Mouse (Mus musculus) heart, adult 18-20 months (tissue): ENCODE results near the gene Mb21d2. TPM values are rescaled to one million over a fixed set of nuclear protein-coding genes. Genes with fewer than 3 reads are reported as not detected.

Experiments used
- DNase-seq, 2 experiments: peaks; one replicate each; pipeline ENCODE4 v3.0.0; 2021 to 2022; ENCODE audit warnings: mixed read lengths in 1 of 2
- total RNA-seq, 2 experiments: library from RNA; stranded (reverse); gene quantifications; 2 replicates each; pipeline ENCODE4 v1.2.3; 2021

Gene Mb21d2
- total RNA-seq, 2 experiments from 2014 or later, result 8.4 to 9.3 TPM

DNA sequence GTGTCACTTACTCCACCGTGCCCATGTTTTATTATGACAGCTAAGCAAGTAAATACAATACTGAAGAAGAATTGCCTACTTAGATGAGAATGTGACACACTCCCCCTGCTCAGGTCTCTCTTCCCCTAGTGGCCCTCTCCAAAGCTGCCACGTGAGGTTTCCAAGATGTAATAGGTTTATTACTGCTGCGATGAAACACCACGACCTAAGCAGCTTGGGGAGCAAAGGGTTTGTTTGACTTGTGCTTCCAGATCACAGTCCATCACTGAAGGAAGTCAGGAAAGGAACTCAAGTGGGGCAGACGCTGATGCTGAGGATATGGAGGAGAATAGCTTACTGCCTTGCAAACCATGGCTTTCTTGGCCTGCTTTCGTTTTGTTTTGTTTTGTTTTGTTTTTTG is 65.9 kb downstream of the Mb21d2 start:
- DNase-seq, result no peak

- peak; percentile 25 to 37 for DNase-seq
Observed at GRCm38 (mm10) chr16:28862093-28862492, 67.4 kb downstream of the Mb21d2 start.

- DNase-seq, result no peak
Observed at GRCm38 (mm10) chr16:28859678-28860077, 69.8 kb downstream of the Mb21d2 start.

- DNase-seq, result no peak
Observed at GRCm38 (mm10) chr16:28859009-28859288, 70.5 kb downstream of the Mb21d2 start.

DNA sequence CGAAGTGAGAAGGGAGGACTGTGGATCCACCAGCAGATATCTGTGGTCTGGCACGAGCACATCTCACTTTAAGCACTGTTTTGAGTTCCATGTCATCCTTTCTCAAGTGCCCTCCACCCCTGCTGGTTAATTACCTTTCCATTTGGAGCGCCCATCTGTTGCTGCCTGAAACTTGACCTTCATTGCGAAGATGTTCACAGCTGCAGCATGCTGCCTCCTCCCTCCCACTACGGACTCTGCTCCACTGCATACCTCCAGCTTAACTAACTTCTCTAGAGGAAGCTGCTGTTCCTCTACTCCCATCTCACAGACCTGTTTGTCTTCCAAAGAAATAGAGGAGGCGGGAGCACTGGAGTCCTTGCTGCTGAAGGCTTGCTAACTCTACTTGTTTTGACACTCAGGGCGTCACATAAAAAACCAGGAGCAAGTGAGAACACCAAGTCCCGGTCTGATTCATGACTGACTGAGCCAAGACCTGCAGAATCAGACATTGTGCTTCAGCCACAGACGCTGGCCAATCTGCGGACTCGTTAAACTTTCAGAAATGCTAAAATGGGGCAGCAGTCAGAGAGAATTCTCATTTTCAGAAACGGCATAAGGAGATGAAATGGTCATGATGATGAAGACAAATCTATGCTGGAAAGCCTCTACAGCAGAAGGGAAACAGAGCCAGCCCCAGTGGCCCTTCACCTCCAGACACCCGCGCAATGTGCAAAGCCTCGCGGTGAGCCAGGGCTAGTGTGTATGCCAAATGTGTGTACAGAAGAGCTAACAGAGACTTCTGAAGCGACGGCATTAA is 71.1 kb downstream of the Mb21d2 start:
- DNase-seq, result no peak

GRCm38 (mm10) chr16:28851409-28851821 is 78.1 kb downstream of the Mb21d2 start:
- DNase-seq, result peak; percentile 25 to 32

DNA sequence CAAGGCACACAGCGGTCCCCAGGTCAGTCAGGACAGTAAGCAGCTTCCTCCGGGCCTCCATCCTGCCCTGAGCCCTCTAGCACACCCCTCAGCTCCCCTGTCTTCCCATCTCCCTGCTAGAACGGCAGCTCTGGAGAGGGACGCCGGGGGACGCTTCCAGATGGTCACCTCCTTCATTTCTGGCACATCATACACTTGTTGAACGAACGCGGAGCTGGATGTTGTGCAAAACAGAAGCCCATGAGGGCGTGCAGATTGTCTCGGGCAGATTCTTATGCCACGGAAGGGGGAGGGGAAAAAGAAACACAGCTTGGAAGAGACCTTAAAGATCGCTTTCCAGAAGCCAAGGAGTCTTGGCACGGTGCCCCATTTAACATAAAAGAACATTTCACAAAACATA is 78.6 kb downstream of the Mb21d2 start:
- peak; percentile 20 to 27 for DNase-seq

DNA sequence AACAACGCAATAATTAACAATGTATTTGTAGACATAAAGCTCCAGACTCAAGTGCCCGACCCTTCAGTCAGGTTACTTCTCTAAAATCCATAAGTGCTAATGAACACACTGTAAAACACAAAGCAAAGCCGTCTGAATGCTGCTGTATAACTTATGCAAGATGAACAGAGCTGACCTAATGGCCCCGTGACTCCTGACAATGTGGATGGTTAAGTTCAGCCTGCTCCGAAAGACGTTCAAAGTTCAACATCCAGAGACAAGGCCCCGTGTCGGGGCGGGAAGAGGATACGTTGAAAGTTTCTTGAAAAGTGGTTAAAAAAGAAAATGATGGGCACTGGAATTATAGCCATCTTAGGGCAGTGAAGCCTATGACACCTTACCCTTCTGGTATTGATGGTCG is 83.3 kb downstream of the Mb21d2 start:
- no peak for DNase-seq

DNA sequence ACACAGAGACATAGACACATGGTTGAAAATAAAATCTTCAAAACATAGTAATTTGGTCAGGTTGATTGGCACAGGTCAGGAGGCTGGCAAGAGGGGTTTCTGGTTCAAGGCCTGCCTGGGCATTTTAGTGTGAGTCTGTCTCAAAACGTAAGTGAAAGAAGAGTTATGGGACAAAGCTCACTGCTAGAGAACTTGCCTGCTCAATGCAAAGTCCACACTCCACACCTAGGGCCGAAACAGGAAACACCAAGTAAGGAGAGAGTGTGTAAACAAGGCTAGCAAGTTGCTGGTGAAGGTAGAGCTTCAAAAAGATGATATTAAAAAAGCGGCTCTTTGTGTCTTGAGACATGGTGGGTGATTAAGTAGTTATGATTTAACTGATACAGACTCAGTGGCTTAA is 84.1 kb downstream of the Mb21d2 start:
- DNase-seq, result no peak

DNA sequence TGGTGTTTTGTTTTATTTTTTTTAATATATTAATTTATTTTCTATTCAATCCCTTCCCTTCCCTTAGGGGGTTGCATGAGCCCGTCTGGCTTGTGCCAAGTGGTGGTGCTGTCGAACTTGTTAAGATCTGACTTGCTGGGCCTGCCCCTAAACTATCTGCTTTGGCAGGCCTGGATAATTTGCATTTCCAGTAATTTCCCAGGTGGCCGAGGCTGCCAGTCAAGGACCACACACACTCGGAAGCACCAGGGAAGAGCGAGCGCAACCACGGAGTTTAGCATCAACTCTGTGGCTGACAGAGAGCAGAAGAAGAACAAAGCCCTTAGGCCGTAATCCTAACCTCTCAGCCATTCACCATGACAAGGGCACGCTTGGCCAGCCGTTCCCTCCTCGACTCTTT is 88.4 kb downstream of the Mb21d2 start:
- no peak for DNase-seq

DNA sequence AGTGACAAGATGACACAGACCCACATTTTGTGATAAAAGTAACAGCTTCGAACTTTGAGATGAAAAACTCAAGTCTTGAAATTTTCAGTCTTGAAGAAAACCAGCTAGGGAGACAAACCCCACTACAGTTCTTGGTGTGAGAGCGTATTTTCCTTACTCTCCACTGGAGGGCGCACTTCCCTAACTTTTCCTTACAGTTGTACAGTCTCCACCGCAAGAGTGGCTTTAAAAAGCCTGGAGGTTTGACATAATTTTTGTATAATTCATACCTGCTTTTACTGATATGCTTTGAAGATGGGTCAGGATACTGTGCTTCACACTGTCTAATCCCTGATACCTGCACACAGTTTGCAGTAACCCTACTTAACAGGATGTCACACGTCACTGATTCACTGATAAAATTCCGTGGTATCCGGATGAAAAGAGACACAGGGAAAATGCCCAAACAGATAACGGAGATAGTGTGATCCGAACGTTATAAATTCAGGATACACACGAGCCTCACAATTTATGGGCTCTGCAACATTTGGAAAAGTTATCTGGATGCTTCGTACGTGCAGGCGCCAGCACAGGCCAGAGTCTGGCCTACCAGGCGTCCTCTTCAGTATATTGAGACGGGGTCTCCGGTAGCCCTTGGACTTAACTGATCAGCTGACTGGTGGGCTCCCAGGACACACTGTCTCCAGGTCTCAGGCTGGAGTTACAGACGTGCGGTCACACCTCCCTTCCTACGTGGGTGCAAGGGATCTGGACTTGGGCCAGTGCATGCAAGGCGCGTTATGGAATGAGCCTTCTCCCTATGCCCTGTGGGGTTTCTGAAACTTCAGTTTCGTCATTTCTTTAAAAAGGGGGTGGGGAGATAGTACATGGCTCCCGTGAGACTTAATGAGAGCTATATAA is 89.1 kb downstream of the Mb21d2 start:
- DNase-seq, result peak; percentile 67 to 86

DNA sequence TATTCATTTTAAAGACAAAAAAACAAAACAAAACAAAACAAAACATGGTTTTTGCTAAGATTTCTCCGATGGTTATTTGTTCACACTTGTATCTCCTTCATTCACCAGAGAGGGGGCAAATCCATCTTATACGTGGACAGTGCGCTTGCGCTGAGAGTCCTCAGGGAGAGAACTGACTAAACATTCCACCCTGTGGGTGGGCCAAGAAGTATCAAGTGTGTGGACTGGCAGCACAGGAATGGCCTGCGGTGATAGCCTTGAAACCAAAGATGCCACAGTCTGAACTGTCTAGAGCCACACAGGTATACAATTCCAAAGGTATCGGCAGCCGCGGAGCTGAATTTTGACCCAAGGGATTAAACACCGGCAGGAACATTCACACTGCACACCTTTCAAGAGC is 89.9 kb downstream of the Mb21d2 start:
- no peak for DNase-seq

DNA sequence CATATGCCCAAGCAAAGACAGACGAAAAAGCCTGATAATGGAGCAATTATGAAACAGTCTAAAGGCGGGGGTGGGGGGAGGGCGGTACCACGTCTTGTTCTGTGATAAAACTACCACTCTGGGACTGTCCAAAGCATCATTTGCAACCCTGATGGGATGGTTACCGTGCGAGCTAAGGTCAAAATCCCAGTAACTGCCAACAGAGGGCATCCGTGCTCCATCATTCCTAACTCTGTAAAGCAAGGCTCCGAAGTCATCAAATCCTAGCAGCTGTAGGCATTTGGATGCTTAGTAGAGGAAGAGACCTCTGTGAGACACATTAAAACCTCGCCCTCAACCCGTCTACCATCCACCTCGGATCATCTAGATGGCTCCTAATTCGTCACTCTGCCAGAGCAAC is 91.5 kb downstream of the Mb21d2 start:
- DNase-seq, result peak; percentile 30 to 81

- no peak for DNase-seq
Observed at GRCm38 (mm10) chr16:28832085-28832635, 97.3 kb downstream of the Mb21d2 start.

DNA sequence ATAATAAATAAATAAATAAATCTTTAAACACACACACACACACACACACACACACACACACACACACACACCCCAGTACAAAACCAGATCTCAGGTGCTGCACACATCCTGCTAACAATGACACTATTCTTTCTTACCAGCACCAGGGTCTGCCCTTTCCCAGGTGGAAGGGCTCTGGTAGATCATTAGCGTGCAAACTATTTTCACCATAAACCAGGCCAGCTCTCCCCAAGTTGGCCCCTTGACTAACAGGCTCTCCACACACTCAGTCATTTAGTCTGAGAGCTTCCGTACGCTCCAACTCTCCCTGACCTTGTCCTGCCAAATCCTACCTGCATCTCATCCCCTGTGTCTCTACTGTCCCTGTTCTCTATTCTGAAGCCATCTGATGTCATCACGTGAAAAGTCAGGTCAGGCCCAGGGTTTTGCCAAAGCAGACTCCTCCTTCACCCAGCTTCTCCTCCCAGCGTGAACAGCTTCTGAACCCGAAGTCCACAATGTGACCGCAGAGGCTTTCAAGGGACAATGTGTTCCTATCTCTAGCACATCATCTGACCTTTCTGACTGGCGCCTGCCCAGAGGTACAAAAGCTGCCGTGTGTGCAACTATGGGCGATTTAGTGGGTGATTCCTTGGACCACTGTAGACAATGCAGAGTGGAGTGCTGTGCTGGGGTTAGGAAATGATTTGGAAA is 100.1 kb downstream of the Mb21d2 start:
- DNase-seq, result no peak

DNA sequence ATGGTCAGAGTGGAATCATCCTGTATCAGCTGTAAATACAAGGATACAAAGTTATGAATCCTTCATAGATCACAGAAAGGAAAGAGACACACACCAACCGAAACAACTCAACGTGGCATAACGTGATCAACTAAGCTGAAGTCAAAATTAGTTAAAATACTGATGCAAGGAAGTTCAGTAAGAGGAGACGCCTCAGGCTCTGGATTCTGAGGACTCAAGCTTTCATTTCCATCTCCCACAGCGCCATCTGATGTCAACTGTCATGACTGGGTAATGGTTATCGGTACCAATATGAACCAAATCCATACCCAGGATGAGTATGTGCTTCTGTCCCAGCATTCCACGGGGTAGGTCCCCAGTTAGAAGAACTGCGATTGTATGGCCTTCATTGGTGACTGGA is 104.7 kb downstream of the Mb21d2 start:
- DNase-seq, result no peak

- DNase-seq, result no peak
Observed at GRCm38 (mm10) chr16:28821774-28822173, 107.7 kb downstream of the Mb21d2 start.

DNA sequence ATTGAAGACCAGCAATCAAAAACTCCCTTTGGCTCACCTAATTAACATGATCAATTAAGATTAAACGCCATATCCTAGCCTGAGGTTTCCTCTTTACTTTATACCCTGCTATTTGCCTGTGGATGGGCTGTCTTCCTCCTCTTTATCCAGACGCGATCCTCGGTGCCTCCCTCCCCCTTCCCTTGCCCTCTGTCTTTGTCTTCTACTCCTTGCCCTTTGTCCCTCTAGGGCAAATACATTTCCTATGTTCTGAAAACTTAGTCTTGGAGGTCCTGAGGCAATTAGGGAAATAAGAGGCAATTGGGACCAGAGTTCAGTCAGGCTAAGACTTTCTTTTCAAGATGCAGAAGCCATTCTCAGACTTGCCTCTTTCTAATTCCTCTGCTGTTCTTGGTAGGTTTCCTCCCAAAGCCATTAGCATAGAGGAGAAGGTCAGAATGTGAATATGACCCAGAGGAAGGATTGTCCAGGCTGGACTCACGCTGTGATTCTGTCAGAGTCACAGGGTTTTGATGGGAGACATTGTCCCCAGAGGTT is 110.7 kb downstream of the Mb21d2 start:
- DNase-seq, result no peak

- DNase-seq, result no peak
Observed at GRCm38 (mm10) chr16:28813290-28813689, 116.2 kb downstream of the Mb21d2 start.

DNA sequence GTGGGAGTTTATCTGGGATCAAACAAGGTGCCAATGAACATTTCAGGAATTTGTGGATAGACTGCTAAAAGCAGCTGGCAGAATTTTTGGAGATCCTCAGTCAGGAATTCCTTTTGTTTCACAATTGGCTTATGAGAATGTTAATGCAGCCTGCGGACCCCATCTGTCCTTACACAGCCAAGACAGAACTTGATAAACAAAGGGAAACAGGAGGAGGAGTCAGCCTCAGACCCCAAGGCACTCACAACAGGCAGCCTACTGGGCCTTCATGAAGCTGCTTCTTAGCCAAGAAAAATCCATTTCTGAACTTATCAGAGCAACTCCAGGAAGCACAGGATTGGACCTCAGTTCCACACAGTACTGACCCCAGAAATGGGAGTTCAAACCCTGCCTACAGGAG is 120.4 kb downstream of the Mb21d2 start:
- no peak for DNase-seq

DNA sequence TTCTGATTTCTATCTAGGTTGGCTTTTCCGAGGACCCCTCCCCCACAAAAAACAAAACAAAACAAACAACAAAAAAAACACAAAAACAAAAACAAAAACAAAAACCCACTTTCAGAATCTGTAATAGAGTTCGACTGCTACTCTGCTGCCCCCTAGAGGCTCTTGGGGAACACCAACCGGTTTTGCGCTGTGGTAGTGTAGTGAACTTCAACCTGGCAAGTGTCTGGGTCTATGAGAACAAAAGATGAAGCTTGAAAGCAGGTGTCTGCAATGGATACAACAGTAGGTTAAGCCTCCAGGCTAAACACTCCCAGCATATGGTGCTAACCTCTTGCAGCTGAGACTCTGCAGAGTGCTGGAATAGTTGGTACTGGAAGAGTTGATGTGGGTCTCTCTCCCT is 136.4 kb downstream of the Mb21d2 start:
- peak in 1 of 2 experiments; percentile 57 for DNase-seq
